Mouse (Mus musculus): Measurements from ENCODE around the gene Prr9.

- no peak for TF ChIP-seq CTCF (IDR thresholded peaks at IDR 0.05; ENCODE audit: low read depth)
- no peak for TF ChIP-seq EP300 (IDR thresholded peaks at IDR 0.05; ENCODE audit: low read depth)
These were observed 2.8 kb downstream of the Prr9 start for GRCm38 (mm10) chr3:92120902-92121301.

Data from liver, postnatal 0 days (tissue).